Mouse (Mus musculus) intestine, embryonic 15.5 days (tissue): Measurements from ENCODE around the gene Ngp. TPM values are rescaled to one million over a fixed set of nuclear protein-coding genes. Genes with fewer than 3 reads are reported as not detected.

Experiments
- polyA plus RNA-seq: library from polyadenylated mRNA; unstranded; fragments of >200 nt; fragmentation: Nextera tagmentation; extraction: Ambion mirVana; gene quantifications from 2 replicates; pipeline ENCODE4 v1.2.1, GENCODE M21; 2015

Ngp gene
- polyA plus RNA-seq, 1 experiment from 2014 or later: 5.3 TPM

Other genes starting within 250 kb of the Ngp start
- 3.9 and 4.6 TPM in 2 replicates for gene Cspg5, start 176.0 kb upstream of the Ngp start, polyA plus RNA-seq
- 22.0 and 22.3 TPM in 2 replicates for gene Elp6, start 114.6 kb upstream of the Ngp start, polyA plus RNA-seq
- gene Scap, start 86.5 kb upstream of the Ngp start, polyA plus RNA-seq: 29.7 and 31.4 TPM in 2 replicates
- 12.2 and 15.6 TPM in 2 replicates for gene Ptpn23, start 11.5 kb upstream of the Ngp start, polyA plus RNA-seq
- gene Klhl18, start 56.9 kb downstream of the Ngp start, polyA plus RNA-seq: 7.2 and 8.5 TPM in 2 replicates
- gene Kif9, start 57.2 kb downstream of the Ngp start, polyA plus RNA-seq: 0.72 and 0.79 TPM in 2 replicates
- 24.7 and 25.3 TPM in 2 replicates for gene Setd2, start 112.8 kb downstream of the Ngp start, polyA plus RNA-seq
- 27.0 and 29.0 TPM in 2 replicates for gene Nradd, start 204.7 kb downstream of the Ngp start, polyA plus RNA-seq
- 3.6 and 4.9 TPM in 2 replicates for gene Nbeal2, start 234.4 kb downstream of the Ngp start, polyA plus RNA-seq
- gene Ccdc12, start 236.8 kb downstream of the Ngp start, polyA plus RNA-seq: 162 and 166 TPM in 2 replicates